Mouse (Mus musculus): ENCODE data around the gene Tecr. TPM values are rescaled to one million over a fixed set of nuclear protein-coding genes. Genes with fewer than 3 reads are reported as not detected.

The Tecr gene
- polyA plus RNA-seq, 1 experiment from 2014 or later = 413 TPM

- Histone ChIP-seq H3K4me2 (replicated peaks; ENCODE audit: low read depth) (no peak overlapping the region), H3K27me3 (ENCODE audit: control insufficient read depth, insufficient read depth, low read length) (no peaks in the 10 kb centered on the region), H3K4me3 (ENCODE audit: low read depth, low read length) (no peak overlapping the region), H3K9me3 (ENCODE audit: control insufficient read depth, low read length) (0 out of 2 replicates have a peak, but pooled peaks cover 2% of the 10 kb centered on the region), H3K27ac (replicated peaks) (no peak overlapping the region), H3K9ac (ENCODE audit: low read length) (no peak overlapping the region), H3K4me1 (replicated peaks; ENCODE audit: control insufficient read depth, insufficient read depth) (no peaks in the 10 kb centered on the region), H3K36me3 (ENCODE audit: control insufficient read depth, insufficient read depth, low read length) (no peaks in the 10 kb centered on the region)
- TF ChIP-seq EP300 (optimal IDR thresholded peaks at IDR 0.05) (no peak), CTCF (IDR thresholded peaks at IDR 0.05; ENCODE audit: low read depth) (no peak)
- WGBS = 37% methylated on average over 5 of the region's 5 CpGs
- DNase-seq (ENCODE audit: low spot score) (no peak), ATAC-seq (ENCODE audit: low FRiP score, low TSS enrichment) (no peak)
Measured at GRCm38 (mm10) chr8:83639649-83640048, 31.9 kb upstream of the Tecr start.

DNA sequence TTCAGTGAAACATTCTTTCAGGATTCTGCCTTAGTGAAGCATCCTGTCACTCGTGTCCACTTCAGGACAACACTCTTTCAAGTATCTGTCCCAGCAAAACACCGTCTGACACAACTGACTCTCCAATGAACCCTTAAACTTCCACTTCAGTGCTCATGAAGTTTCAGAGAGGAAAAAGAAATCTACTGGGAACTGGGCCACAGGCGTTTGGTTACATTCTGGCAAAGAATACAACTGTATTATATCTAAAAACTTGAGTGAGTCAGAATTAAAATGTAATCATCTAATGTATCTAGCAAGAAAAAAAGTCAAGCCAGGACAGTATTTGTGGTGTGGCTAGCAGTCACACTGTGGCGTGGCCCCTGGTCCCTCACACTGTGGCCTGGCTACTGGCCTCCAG, 31.1 kb upstream of the Tecr start:
- 55% methylated on average over 4 of the region's 4 CpGs for WGBS
- Histone ChIP-seq H3K27ac (replicated peaks) (no peak overlapping the region), H3K4me3 (ENCODE audit: low read depth, low read length) (no peak overlapping the region), H3K9me3 (ENCODE audit: control insufficient read depth, low read length) (0 out of 2 replicates have a peak, but pooled peaks cover 2% of the 10 kb centered on the region), H3K27me3 (ENCODE audit: control insufficient read depth, insufficient read depth, low read length) (no peaks in the 10 kb centered on the region), H3K36me3 (ENCODE audit: control insufficient read depth, insufficient read depth, low read length) (no peaks in the 10 kb centered on the region), H3K9ac (ENCODE audit: low read length) (no peak overlapping the region), H3K4me2 (replicated peaks; ENCODE audit: low read depth) (no peak overlapping the region), H3K4me1 (replicated peaks; ENCODE audit: control insufficient read depth, insufficient read depth) (no peaks in the 10 kb centered on the region)
- ATAC-seq (ENCODE audit: low FRiP score, low TSS enrichment) (no peak), DNase-seq (ENCODE audit: low spot score) (no peak)
- TF ChIP-seq EP300 (optimal IDR thresholded peaks at IDR 0.05) (no peak), CTCF (IDR thresholded peaks at IDR 0.05; ENCODE audit: low read depth) (no peak)

DNA sequence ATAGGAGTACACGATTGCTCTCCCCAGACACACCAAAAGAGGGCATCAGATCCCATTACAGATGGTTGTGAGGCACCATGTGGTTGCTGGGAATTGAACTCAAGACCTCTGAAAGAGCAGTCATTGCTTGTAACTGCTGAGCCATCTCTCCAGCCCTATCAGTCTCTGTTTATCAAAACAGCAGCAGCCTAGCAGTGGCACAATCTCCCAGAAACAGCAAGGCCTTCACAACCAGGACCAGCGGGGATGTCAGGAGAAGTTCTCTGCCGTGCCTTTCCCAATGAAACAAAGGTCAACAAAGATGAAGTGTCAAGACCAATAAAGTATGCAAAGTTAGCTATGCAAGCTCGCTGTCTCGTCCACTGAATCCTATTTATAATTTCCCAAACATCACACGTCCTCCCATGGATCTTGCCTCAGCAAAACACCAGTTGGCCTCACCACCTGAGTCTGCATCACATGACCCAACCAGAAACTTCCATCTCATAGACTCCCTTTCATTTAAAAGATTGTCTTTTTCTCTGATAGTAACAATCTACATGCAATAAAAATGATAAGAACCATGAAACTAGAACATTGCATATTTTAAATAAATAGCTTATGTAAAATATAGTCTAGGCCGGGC, 24.4 kb upstream of the Tecr start:
- ATAC-seq (ENCODE audit: low FRiP score, low TSS enrichment) (no peak), DNase-seq (ENCODE audit: low spot score) (no peak)
- no peak overlapping the region for H3K27ac ChIP-seq (replicated peaks)
- H3K4me1 ChIP-seq (replicated peaks; ENCODE audit: control insufficient read depth, insufficient read depth) = no peaks in the 10 kb centered on the region
- 80% methylated on average over 7 of the region's 7 CpGs for WGBS
- H3K9me3 ChIP-seq (ENCODE audit: control insufficient read depth, low read length) = 0 out of 2 replicates have a peak, but pooled peaks cover 2% of the 10 kb centered on the region
- no peaks in the 10 kb centered on the region for H3K27me3 ChIP-seq (ENCODE audit: control insufficient read depth, insufficient read depth, low read length)
- H3K4me3 ChIP-seq (ENCODE audit: low read depth, low read length) = no peak overlapping the region
- H3K4me2 ChIP-seq (replicated peaks; ENCODE audit: low read depth) = no peak overlapping the region
- no peak overlapping the region for H3K9ac ChIP-seq (ENCODE audit: low read length)
- no peak for TF ChIP-seq CTCF (IDR thresholded peaks at IDR 0.05; ENCODE audit: low read depth)
- TF ChIP-seq EP300 (optimal IDR thresholded peaks at IDR 0.05) = no peak
- H3K36me3 ChIP-seq (ENCODE audit: control insufficient read depth, insufficient read depth, low read length) = no peaks in the 10 kb centered on the region

GRCm38 (mm10) chr8:83625676-83626299, 18.0 kb upstream of the Tecr start:
- Histone ChIP-seq H3K9ac (ENCODE audit: low read length) (no peak overlapping the region), H3K36me3 (ENCODE audit: control insufficient read depth, insufficient read depth, low read length) (no peaks in the 10 kb centered on the region), H3K4me3 (ENCODE audit: low read depth, low read length) (no peak overlapping the region), H3K9me3 (ENCODE audit: control insufficient read depth, low read length) (no peaks in the 10 kb centered on the region), H3K4me2 (replicated peaks; ENCODE audit: low read depth) (no peak overlapping the region), H3K27ac (replicated peaks) (no peak overlapping the region), H3K27me3 (ENCODE audit: control insufficient read depth, insufficient read depth, low read length) (no peaks in the 10 kb centered on the region), H3K4me1 (replicated peaks; ENCODE audit: control insufficient read depth, insufficient read depth) (no peaks in the 10 kb centered on the region)
- WGBS = 84% methylated on average over 6 of the region's 6 CpGs
- no peak for ATAC-seq (ENCODE audit: low FRiP score, low TSS enrichment)
- DNase-seq (ENCODE audit: low spot score) = no peak
- TF ChIP-seq CTCF (IDR thresholded peaks at IDR 0.05; ENCODE audit: low read depth) = no peak
- TF ChIP-seq EP300 (optimal IDR thresholded peaks at IDR 0.05) = no peak

DNA sequence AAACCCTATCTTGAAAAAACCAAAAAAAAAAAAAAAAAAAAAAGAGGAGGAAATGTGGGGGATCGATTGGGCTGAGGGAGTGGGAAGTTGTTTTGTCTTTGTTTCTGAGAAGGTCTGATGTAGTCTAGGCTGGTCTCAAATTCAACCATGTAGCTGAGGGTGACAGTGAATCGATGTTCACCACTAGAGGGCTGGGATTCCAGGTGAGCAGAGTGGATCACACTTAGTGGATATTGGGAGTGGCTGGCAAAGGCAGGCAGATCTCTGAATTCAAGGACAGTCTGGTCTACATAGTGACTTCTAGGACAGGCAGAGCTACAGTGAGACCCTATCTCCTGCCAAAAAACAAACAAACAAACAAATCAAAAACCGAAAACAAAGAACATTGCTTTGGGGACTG, 17.0 kb upstream of the Tecr start:
- no peaks in the 10 kb centered on the region for H3K9me3 ChIP-seq (ENCODE audit: control insufficient read depth, low read length)
- ATAC-seq (ENCODE audit: low FRiP score, low TSS enrichment) = no peak

DNA sequence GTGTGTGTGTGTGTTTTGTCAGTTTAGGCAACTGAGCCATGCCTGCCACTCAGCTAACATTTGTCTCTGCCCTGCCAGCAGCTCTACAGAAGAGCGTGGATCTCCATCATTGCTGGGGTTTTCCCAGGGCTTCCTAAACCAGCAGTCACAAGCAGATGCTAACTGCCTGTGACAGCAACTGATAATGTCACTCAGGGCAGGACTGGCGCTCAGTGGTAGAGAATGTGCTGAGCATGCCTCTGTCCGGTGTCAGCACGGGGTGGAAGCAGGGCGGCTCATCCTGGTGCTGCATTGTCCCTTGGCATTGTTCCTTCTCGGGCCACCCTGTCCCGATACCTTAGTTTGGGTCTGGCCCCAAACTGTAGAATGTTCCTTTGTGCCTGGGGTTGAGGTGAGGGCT, 15.8 kb upstream of the Tecr start:
- H3K27me3 ChIP-seq (ENCODE audit: control insufficient read depth, insufficient read depth, low read length) = no peaks in the 10 kb centered on the region
- 95% methylated on average over 7 of the region's 7 CpGs for WGBS
- no peaks in the 10 kb centered on the region for H3K4me1 ChIP-seq (replicated peaks; ENCODE audit: control insufficient read depth, insufficient read depth)
- no peak for ATAC-seq (ENCODE audit: low FRiP score, low TSS enrichment)
- no peak overlapping the region for H3K9ac ChIP-seq (ENCODE audit: low read length)
- TF ChIP-seq EP300 (optimal IDR thresholded peaks at IDR 0.05) = no peak
- TF ChIP-seq CTCF (IDR thresholded peaks at IDR 0.05; ENCODE audit: low read depth) = no peak
- no peaks in the 10 kb centered on the region for H3K36me3 ChIP-seq (ENCODE audit: control insufficient read depth, insufficient read depth, low read length)
- DNase-seq (ENCODE audit: low spot score) = no peak
- H3K4me3 ChIP-seq (ENCODE audit: low read depth, low read length) = no peak overlapping the region
- no peak overlapping the region for H3K4me2 ChIP-seq (replicated peaks; ENCODE audit: low read depth)
- no peak overlapping the region for H3K27ac ChIP-seq (replicated peaks)
- H3K9me3 ChIP-seq (ENCODE audit: control insufficient read depth, low read length) = 0 out of 2 replicates have a peak, but pooled peaks cover 2% of the 10 kb centered on the region

More for the DNA sequence above, 17.0 kb upstream of the Tecr start:
- Histone ChIP-seq H3K4me1 (replicated peaks; ENCODE audit: control insufficient read depth, insufficient read depth) (no peaks in the 10 kb centered on the region), H3K27ac (replicated peaks) (no peak overlapping the region), H3K9ac (ENCODE audit: low read length) (no peak overlapping the region), H3K4me3 (ENCODE audit: low read depth, low read length) (no peak overlapping the region), H3K4me2 (replicated peaks; ENCODE audit: low read depth) (no peak overlapping the region), H3K27me3 (ENCODE audit: control insufficient read depth, insufficient read depth, low read length) (no peaks in the 10 kb centered on the region), H3K36me3 (ENCODE audit: control insufficient read depth, insufficient read depth, low read length) (no peaks in the 10 kb centered on the region)
- peak; percentile 82 for TF ChIP-seq CTCF (IDR thresholded peaks at IDR 0.05; ENCODE audit: low read depth)
- TF ChIP-seq EP300 (optimal IDR thresholded peaks at IDR 0.05) = no peak
- 34% methylated on average over 3 of the region's 3 CpGs for WGBS
- DNase-seq (ENCODE audit: low spot score) = peak; percentile 47

Measured in stomach, postnatal 0 days (tissue).